Mouse (Mus musculus) embryonic facial prominence, embryonic 14.5 days (tissue): ENCODE measurements around the gene Tex36. TPM values are rescaled to one million over a fixed set of nuclear protein-coding genes. Genes with fewer than 3 reads are reported as not detected.

Experiments
- ATAC-seq: fragments of 200-750 bp; cut with Nextera tagmentation; 2 replicates; pipeline ENCODE4 v1.8.0; 2017; ENCODE audit warnings: low read depth, moderate number of reproducible peaks, moderate TSS enrichment
- DNase-seq: peaks from one replicate; pipeline ENCODE4 v3.0.0-alpha.2; 2015; ENCODE audit warnings: low spot score
- H3K27ac ChIP-seq: fragments of 300-500 bp; sonication (generic); replicated peaks from 2 replicates; pipeline ENCODE4 v1.5.1; 2014; ENCODE audit warnings: low read depth, mild to moderate bottlenecking, low read length, moderate library complexity
- H3K27me3 ChIP-seq: fragments of 300-500 bp; sonication (generic); replicated peaks from 2 replicates; pipeline ENCODE4 v1.6.1; 2014; ENCODE audit warnings: low read length; ENCODE audit not compliant: control insufficient read depth, insufficient read depth
- H3K36me3 ChIP-seq: fragments of 300-500 bp; sonication (generic); 2 replicates; pipeline ENCODE4 v1.6.1; 2014; ENCODE audit warnings: low read length, mixed read lengths; ENCODE audit not compliant: control insufficient read depth, insufficient read depth
- H3K4me1 ChIP-seq: fragments of 300-500 bp; sonication (generic); 2 replicates; pipeline ENCODE4 v1.6.1; 2014; ENCODE audit warnings: antibody characterized with exemption, low read length; ENCODE audit not compliant: control insufficient read depth, insufficient read depth
- H3K4me2 ChIP-seq: fragments of 300-500 bp; sonication (generic); 2 replicates; pipeline ENCODE4 v1.6.1; 2014; ENCODE audit warnings: low read depth, mild to moderate bottlenecking, low read length, moderate library complexity, mixed read lengths
- H3K4me3 ChIP-seq: fragments of 300-500 bp; sonication (generic); 2 replicates; pipeline ENCODE4 v1.5.1; 2014; ENCODE audit warnings: low read depth, mild to moderate bottlenecking, low read length
- H3K9ac ChIP-seq: fragments of 300-500 bp; sonication (generic); 2 replicates; pipeline ENCODE4 v1.6.1; 2014; ENCODE audit warnings: low read depth, mild to moderate bottlenecking, low read length, moderate library complexity, mixed read lengths
- H3K9me3 ChIP-seq: fragments of 300-500 bp; sonication (generic); 2 replicates; pipeline ENCODE4 v1.6.1; 2016; ENCODE audit warnings: low read length; ENCODE audit not compliant: control insufficient read depth
- WGBS: fragments of 180-500 bp; shearing (Covaris S2); extraction: QIAGEN DNeasy Blood & Tissue Kit; methylation state at CpG from one replicate; pipeline ENCODE4 v1.1.7; 2014; 5-methylcytosine and 5-hydroxymethylcytosine counted together
- polyA plus RNA-seq: library from polyadenylated mRNA; unstranded; fragments of >200 nt; fragmentation: Nextera tagmentation; extraction: Ambion mirVana; gene quantifications from 2 replicates; pipeline ENCODE4 v1.2.1, GENCODE M21; 2014

Tex36 gene
- polyA plus RNA-seq, 1 experiment from 2014 or later: not detected

- peaks cover 6% of the 10 kb centered on the region; the same call in 1 of the 2 replicates for H3K4me1 ChIP-seq
- H3K36me3 ChIP-seq: no peaks in the 10 kb centered on the region
- H3K27ac ChIP-seq: no peak overlapping the region
- H3K27me3 ChIP-seq: no peaks in the 10 kb centered on the region
- ATAC-seq (no peak), DNase-seq (no peak)
- no peak overlapping the region for H3K9ac ChIP-seq
- no peak overlapping the region for H3K4me3 ChIP-seq
- no peak overlapping the region for H3K4me2 ChIP-seq
- WGBS: 68% methylated on average over 5 of the region's 5 CpGs
- H3K9me3 ChIP-seq: no peaks in the 10 kb centered on the region
These were observed 28.9 kb upstream of the Tex36 start for GRCm38 (mm10) chr7:133630821-133631220.

- Histone ChIP-seq H3K4me1 (no peaks in the 10 kb centered on the region), H3K36me3 (no peaks in the 10 kb centered on the region), H3K4me2 (no peak overlapping the region), H3K27me3 (no peaks in the 10 kb centered on the region), H3K9ac (no peak overlapping the region), H3K9me3 (no peaks in the 10 kb centered on the region), H3K27ac (no peak overlapping the region), H3K4me3 (no peak overlapping the region)
- ATAC-seq: no peak
- DNase-seq: no peak
- WGBS: 50% methylated on average over 14 of the region's 14 CpGs
These were observed 25.4 kb upstream of the Tex36 start for GRCm38 (mm10) chr7:133627184-133627936.

GRCm38 (mm10) chr7:133623226-133623625 is 21.3 kb upstream of the Tex36 start:
- Histone ChIP-seq H3K4me3 (no peak overlapping the region), H3K27ac (no peak overlapping the region), H3K9me3 (no peaks in the 10 kb centered on the region), H3K4me2 (no peak overlapping the region), H3K9ac (no peak overlapping the region), H3K27me3 (no peaks in the 10 kb centered on the region), H3K36me3 (no peaks in the 10 kb centered on the region), H3K4me1 (no peaks in the 10 kb centered on the region)
- 79% methylated on average over 5 of the region's 5 CpGs for WGBS
- ATAC-seq (no peak), DNase-seq (no peak)

GRCm38 (mm10) chr7:133620721-133621120 is 18.8 kb upstream of the Tex36 start:
- no peak overlapping the region for H3K4me3 ChIP-seq
- H3K27ac ChIP-seq: no peak overlapping the region
- DNase-seq: peak; percentile 77
- 31% methylated on average over 11 of the region's 11 CpGs for WGBS
- no peaks in the 10 kb centered on the region for H3K36me3 ChIP-seq
- H3K9me3 ChIP-seq: no peaks in the 10 kb centered on the region
- no peaks in the 10 kb centered on the region for H3K4me1 ChIP-seq
- no peaks in the 10 kb centered on the region for H3K27me3 ChIP-seq
- peak; percentile 74 for ATAC-seq
- peak overlapping the region; percentile 46 for H3K4me2 ChIP-seq
- peak overlapping the region; percentile 5; the same call in 1 of the 2 replicates for H3K9ac ChIP-seq

- H3K27me3 ChIP-seq: no peaks in the 10 kb centered on the region
- no peak overlapping the region for H3K4me2 ChIP-seq
- DNase-seq: no peak
- no peaks in the 10 kb centered on the region for H3K9me3 ChIP-seq
- H3K4me1 ChIP-seq: peaks cover 12% of the 10 kb centered on the region; the same call in 1 of the 2 replicates
- H3K36me3 ChIP-seq: no peaks in the 10 kb centered on the region
- ATAC-seq: no peak
- no peak overlapping the region for H3K27ac ChIP-seq
- H3K9ac ChIP-seq: no peak overlapping the region
- WGBS: 66% methylated on average over 2 of the region's 2 CpGs
- H3K4me3 ChIP-seq: no peak overlapping the region
These were observed 11.0 kb upstream of the Tex36 start for GRCm38 (mm10) chr7:133612981-133613380.

- Histone ChIP-seq H3K27ac (peak overlapping the region; percentile 41; the same call in 1 of the 2 replicates), H3K27me3 (no peaks in the 10 kb centered on the region), H3K9me3 (no peaks in the 10 kb centered on the region), H3K4me2 (peak overlapping the region; percentile 34), H3K36me3 (no peaks in the 10 kb centered on the region), H3K4me1 (peaks cover 13% of the 10 kb centered on the region; the same call in 1 of the 2 replicates), H3K4me3 (no peak overlapping the region), H3K9ac (no peak overlapping the region)
- ATAC-seq: peak; percentile 57; the same call in 1 of the 2 replicates
- DNase-seq: peak; percentile 72
- 45% methylated on average over 8 of the region's 8 CpGs for WGBS
These were observed 7.6 kb upstream of the Tex36 start for GRCm38 (mm10) chr7:133609585-133609984.

- Histone ChIP-seq H3K36me3 (no peaks in the 10 kb centered on the region), H3K4me2 (peak overlapping the region; percentile 34), H3K4me3 (no peak overlapping the region), H3K9ac (0 out of 2 replicates have a peak overlapping the region, but pooled peaks have one; percentile 17), H3K4me1 (peaks cover 13% of the 10 kb centered on the region; the same call in 1 of the 2 replicates), H3K9me3 (no peaks in the 10 kb centered on the region), H3K27me3 (no peaks in the 10 kb centered on the region), H3K27ac (peak overlapping the region; percentile 41; the same call in 1 of the 2 replicates)
- ATAC-seq (no peak), DNase-seq (no peak)
- WGBS: 47% methylated on average over 13 of the region's 13 CpGs
These were observed 6.8 kb upstream of the Tex36 start for GRCm38 (mm10) chr7:133608631-133609340.

- no peak for ATAC-seq
- no peak overlapping the region for H3K9ac ChIP-seq
These were observed 6.1 kb upstream of the Tex36 start for GRCm38 (mm10) chr7:133607883-133608575.

More at GRCm38 (mm10) chr7:133607883-133608575, 6.1 kb upstream of the Tex36 start:
- Histone ChIP-seq H3K27ac (no peak overlapping the region), H3K9me3 (no peaks in the 10 kb centered on the region), H3K27me3 (no peaks in the 10 kb centered on the region), H3K4me2 (peak overlapping the region; percentile 34; the same call in 1 of the 2 replicates), H3K4me1 (peaks cover 13% of the 10 kb centered on the region; the same call in 1 of the 2 replicates), H3K4me3 (no peak overlapping the region), H3K36me3 (no peaks in the 10 kb centered on the region)
- no peak for DNase-seq
- WGBS: 57% methylated on average over 13 of the region's 13 CpGs
